Mouse (Mus musculus): ENCODE data around the gene Slc6a14. TPM values are rescaled to one million over a fixed set of nuclear protein-coding genes. Genes with fewer than 3 reads are reported as not detected.

Gene Slc6a14
- 3.0 and 3.5 TPM in 2 replicates for polyA plus RNA-seq (2015; fragmentation: Nextera tagmentation; extraction: Ambion mirVana)

DNA sequence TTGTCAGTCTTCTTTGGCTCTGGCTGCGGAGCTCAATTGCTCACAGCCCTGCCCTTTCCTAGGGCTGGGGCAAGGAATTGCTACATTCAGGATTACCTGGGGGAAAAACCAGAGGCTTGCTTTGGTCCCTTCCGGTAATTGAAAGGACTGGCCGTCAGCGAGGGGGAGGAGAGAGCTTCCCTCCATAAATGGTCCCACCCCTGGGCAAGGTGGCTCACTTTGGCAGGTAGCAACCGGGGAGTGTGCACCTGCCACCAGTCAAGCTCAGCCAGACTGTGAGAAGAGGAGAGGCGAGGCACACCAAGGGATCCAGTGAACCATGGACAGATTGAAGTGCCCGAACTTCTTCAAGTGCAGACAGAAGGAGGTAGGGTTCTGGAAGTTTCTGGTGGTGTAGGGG lies at the start of gene Slc6a14:
Gene Slc6a14, plus strand, starts transcription at position 68 of the 400 bp plus-strand sequence.
- no peak for ATAC-seq (ENCODE audit: insufficient number of reproducible peaks, low FRiP score, low TSS enrichment, low read depth)
- H3K4me1 ChIP-seq = no peaks in the 10 kb centered on the region
- no peak within 1 kb of the TSS for H3K27ac ChIP-seq
- no peak within 1 kb of the TSS for H3K4me3 ChIP-seq
- no peak within 1 kb of the TSS for H3K4me2 ChIP-seq
- no peaks in the 10 kb centered on the region for H3K27me3 ChIP-seq
- no peaks in the 10 kb centered on the region for H3K9me3 ChIP-seq
- no peak within 1 kb of the TSS for H3K9ac ChIP-seq
- H3K36me3 ChIP-seq = no peaks in the 10 kb centered on the region
- WGBS = 61% methylated on average over 7 of the region's 7 CpGs

GRCm38 (mm10) chrX:21670896-21671295 lies 43.8 kb upstream of the Slc6a14 start:
- Histone ChIP-seq H3K27me3 (no peaks in the 10 kb centered on the region), H3K9me3 (no peaks in the 10 kb centered on the region), H3K36me3 (no peaks in the 10 kb centered on the region), H3K27ac (no peak overlapping the region), H3K4me1 (no peaks in the 10 kb centered on the region), H3K4me3 (no peak overlapping the region), H3K9ac (no peak overlapping the region), H3K4me2 (no peak overlapping the region)
- WGBS = 30% methylated on average over 7 of the region's 7 CpGs
- ATAC-seq (ENCODE audit: insufficient number of reproducible peaks, low FRiP score, low TSS enrichment, low read depth) = no peak

DNA sequence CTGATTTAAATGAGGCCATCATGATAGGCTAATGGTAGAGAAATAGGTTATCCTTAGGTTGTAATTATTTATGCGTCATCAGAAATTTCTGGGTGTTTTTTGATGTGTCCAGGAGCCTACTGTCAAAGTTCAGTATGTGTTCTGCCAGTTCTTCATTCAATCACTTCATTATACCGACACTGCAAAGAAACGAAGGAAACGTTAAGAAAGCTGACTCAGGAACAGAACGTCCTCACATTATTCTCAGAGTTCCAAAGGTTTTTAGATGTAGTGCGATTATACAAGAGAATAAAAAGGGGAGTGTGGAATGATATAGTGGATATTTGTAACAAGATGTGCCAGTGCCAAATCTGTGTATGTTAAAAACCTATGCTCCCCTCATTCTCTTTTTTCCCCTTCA lies 19.5 kb upstream of the Slc6a14 start:
- Histone ChIP-seq H3K4me2 (no peak overlapping the region), H3K36me3 (no peaks in the 10 kb centered on the region), H3K9ac (no peak overlapping the region), H3K27me3 (no peaks in the 10 kb centered on the region), H3K4me1 (no peaks in the 10 kb centered on the region), H3K27ac (no peak overlapping the region), H3K9me3 (no peaks in the 10 kb centered on the region), H3K4me3 (no peak overlapping the region)
- WGBS = 69% methylated on average over 6 of the region's 6 CpGs
- no peak for ATAC-seq (ENCODE audit: insufficient number of reproducible peaks, low FRiP score, low TSS enrichment, low read depth)

DNA sequence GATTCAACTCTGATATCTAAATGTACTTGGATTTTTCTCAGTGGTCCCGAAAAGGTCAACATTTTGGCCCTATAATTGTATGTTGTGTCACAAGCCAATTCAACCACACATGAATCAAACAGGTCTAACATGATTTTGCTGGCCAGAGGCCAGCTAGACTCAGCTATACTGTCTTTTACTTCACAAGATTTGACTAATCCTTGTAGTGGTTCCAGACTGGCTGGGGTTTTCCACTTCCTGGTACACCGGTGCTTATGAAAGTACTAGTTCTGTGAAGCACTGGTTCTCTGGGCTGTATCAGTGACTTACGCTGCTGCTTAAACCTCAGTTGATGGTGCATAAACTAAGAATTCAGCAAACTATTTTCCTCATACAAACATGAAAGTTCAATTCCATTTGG lies 19.0 kb upstream of the Slc6a14 start:
- Histone ChIP-seq H3K9me3 (no peaks in the 10 kb centered on the region), H3K36me3 (no peaks in the 10 kb centered on the region), H3K27ac (no peak overlapping the region), H3K4me1 (no peaks in the 10 kb centered on the region), H3K4me2 (no peak overlapping the region), H3K27me3 (no peaks in the 10 kb centered on the region), H3K4me3 (no peak overlapping the region), H3K9ac (no peak overlapping the region)
- no peak for ATAC-seq (ENCODE audit: insufficient number of reproducible peaks, low FRiP score, low TSS enrichment, low read depth)
- 74% methylated on average over 3 of the region's 3 CpGs for WGBS

GRCm38 (mm10) chrX:21701646-21702045 lies 13.1 kb upstream of the Slc6a14 start:
- no peak overlapping the region for H3K27ac ChIP-seq
- 85% methylated on average over 4 of the region's 4 CpGs for WGBS

DNA sequence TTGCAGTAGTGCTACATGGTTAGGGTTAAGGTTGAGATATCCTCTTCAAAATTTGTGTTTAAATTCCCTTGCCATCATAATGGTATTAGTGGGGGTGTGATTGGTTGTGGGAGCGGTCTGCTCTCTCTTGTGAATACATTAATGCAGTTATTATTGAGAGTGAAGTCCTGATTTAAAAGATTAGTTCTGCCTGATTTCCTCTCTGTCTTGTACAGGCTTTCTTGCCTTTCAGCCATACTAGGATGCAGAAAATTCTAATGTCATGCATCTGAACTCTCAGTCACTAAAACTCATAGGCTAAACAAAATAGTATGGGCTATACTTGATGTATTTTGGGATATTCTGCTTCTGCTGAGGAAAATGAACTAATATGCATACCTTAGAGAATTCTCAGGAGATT lies 10.2 kb upstream of the Slc6a14 start:
- no peak for ATAC-seq (ENCODE audit: insufficient number of reproducible peaks, low FRiP score, low TSS enrichment, low read depth)
- WGBS = 93% methylated on average over 1 of the region's 1 CpGs
- Histone ChIP-seq H3K4me3 (no peak overlapping the region), H3K36me3 (no peaks in the 10 kb centered on the region), H3K27ac (no peak overlapping the region), H3K4me1 (no peaks in the 10 kb centered on the region), H3K9ac (no peak overlapping the region), H3K9me3 (no peaks in the 10 kb centered on the region), H3K27me3 (no peaks in the 10 kb centered on the region), H3K4me2 (no peak overlapping the region)

More at GRCm38 (mm10) chrX:21701646-21702045, 13.1 kb upstream of the Slc6a14 start:
- no peaks in the 10 kb centered on the region for H3K4me1 ChIP-seq
- ATAC-seq (ENCODE audit: insufficient number of reproducible peaks, low FRiP score, low TSS enrichment, low read depth) = no peak
- H3K9ac ChIP-seq = no peak overlapping the region
- no peak overlapping the region for H3K4me3 ChIP-seq
- H3K27me3 ChIP-seq = no peaks in the 10 kb centered on the region
- H3K9me3 ChIP-seq = no peaks in the 10 kb centered on the region
- no peak overlapping the region for H3K4me2 ChIP-seq
- H3K36me3 ChIP-seq = no peaks in the 10 kb centered on the region

DNA sequence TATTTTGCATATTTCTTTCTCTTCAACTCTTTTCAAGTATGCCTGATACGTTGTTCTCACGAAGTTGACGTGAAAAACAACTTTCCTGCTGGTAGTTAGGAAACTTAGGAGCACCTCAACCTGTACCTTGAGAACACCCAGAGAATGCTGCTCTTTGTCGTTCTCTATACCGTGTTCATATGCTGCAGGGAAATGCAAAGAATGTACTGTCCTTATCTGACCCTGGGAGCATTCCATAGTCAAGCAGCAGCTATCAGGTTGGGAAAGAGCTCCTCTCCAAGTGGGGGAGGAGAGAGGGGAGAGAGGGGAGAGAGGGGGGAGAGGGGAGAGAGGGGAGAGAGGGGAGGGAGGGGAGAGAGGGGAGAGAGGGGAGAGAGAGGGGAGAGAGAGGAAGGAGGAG lies 597 bp downstream of the Slc6a14 start:
- WGBS = 55% methylated on average over 5 of the region's 5 CpGs

DNA sequence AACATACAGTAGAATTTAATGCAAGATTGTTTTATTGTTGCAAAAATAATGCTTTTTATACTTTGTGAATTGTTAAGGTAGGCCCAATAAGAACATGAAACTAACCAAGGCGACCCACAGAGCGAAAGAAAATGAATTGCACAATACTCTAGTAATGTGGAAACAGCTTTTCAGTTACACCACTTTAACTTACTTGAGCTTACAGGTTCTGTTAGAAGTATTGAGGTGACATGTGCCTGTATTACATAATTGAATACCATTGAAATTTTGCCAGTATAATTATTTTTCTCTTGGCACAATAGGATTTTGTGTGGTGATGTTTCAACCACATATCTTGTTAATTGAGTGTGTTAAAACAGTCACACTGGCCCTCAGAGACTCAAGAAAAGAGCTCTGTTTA lies 2.2 kb downstream of the Slc6a14 start:
- Histone ChIP-seq H3K9ac (no peak overlapping the region), H3K4me3 (no peak overlapping the region), H3K4me2 (no peak overlapping the region), H3K9me3 (no peaks in the 10 kb centered on the region), H3K27ac (no peak overlapping the region), H3K27me3 (no peaks in the 10 kb centered on the region), H3K36me3 (no peaks in the 10 kb centered on the region), H3K4me1 (no peaks in the 10 kb centered on the region)
- 88% methylated on average over 2 of the region's 2 CpGs for WGBS
- no peak for ATAC-seq (ENCODE audit: insufficient number of reproducible peaks, low FRiP score, low TSS enrichment, low read depth)

More for the DNA sequence above, 597 bp downstream of the Slc6a14 start:
- Histone ChIP-seq H3K27me3 (no peaks in the 10 kb centered on the region), H3K4me1 (no peaks in the 10 kb centered on the region), H3K4me3 (no peak overlapping the region), H3K9me3 (no peaks in the 10 kb centered on the region), H3K9ac (no peak overlapping the region), H3K4me2 (no peak overlapping the region), H3K36me3 (no peaks in the 10 kb centered on the region), H3K27ac (no peak overlapping the region)
- no peak for ATAC-seq (ENCODE audit: insufficient number of reproducible peaks, low FRiP score, low TSS enrichment, low read depth)

DNA sequence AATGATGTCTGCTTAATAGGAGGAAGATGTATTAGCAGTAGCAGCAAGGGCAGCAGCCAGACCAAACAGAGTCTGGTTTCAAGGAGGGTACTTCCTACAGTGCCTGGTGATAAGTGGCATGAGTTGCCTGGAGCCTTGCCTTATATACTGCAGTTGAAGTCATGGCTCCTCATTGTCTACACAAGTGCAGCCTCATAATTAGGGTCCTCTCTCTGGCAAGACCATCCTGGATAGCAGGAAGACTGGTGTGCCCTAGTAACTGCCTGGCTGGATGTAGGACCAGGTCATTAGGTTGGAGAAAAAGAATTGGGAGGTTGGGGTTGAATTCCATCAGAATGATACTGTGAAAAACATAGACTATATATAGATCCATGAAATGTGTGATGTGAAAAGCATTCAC lies 30.3 kb downstream of the Slc6a14 start, which contains the start of gene Gm28269:
Gene Gm28269, minus strand, starts transcription at position 101 of the 400 bp plus-strand sequence.
- no peaks in the 10 kb centered on the region for H3K9me3 ChIP-seq
- no peaks in the 10 kb centered on the region for H3K36me3 ChIP-seq
- no peak for ATAC-seq (ENCODE audit: insufficient number of reproducible peaks, low FRiP score, low TSS enrichment, low read depth)
- H3K4me3 ChIP-seq = no peak within 1 kb of the TSS
- no peak within 1 kb of the TSS for H3K4me2 ChIP-seq
- H3K27me3 ChIP-seq = no peaks in the 10 kb centered on the region
- no peak within 1 kb of the TSS for H3K9ac ChIP-seq
- no peak within 1 kb of the TSS for H3K27ac ChIP-seq
- H3K4me1 ChIP-seq = no peaks in the 10 kb centered on the region

Other genes with a start within 250 kb of the Slc6a14 start
- 287 and 320 TPM in 2 replicates for gene Agtr2, start 230.4 kb upstream of the Slc6a14 start, polyA plus RNA-seq (2015; fragmentation: Nextera tagmentation; extraction: Ambion mirVana)
- gene Gm28269, start 30.2 kb downstream of the Slc6a14 start, polyA plus RNA-seq (2015; fragmentation: Nextera tagmentation; extraction: Ambion mirVana) = not detected in 2 replicates